Mouse (Mus musculus) kidney, embryonic 16.5 days (tissue): Measurements from ENCODE around the gene Gng2. TPM values are rescaled to one million over a fixed set of nuclear protein-coding genes. Genes with fewer than 3 reads are reported as not detected.
A peak's percentile ranks its signal among the peaks of the same experiment; 100 is the strongest.

Experiments
- ATAC-seq: fragments of 200-750 bp; cut with Nextera tagmentation; 2 replicates; pipeline ENCODE4 v1.8.0; 2017; ENCODE audit warnings: moderate TSS enrichment; ENCODE audit not compliant: low FRiP score, low TSS enrichment
- H3K27ac ChIP-seq: fragments of 300-500 bp; sonication (generic); 2 replicates; pipeline ENCODE4 v1.5.1; 2014; ENCODE audit warnings: low read length
- H3K27me3 ChIP-seq: fragments of 300-500 bp; sonication (generic); 2 replicates; pipeline ENCODE4 v1.6.1; 2014; ENCODE audit warnings: low read length, control low read depth, mixed read lengths; ENCODE audit not compliant: insufficient read depth
- H3K36me3 ChIP-seq: fragments of 300-500 bp; sonication (generic); 2 replicates; pipeline ENCODE4 v1.6.1; 2014; ENCODE audit warnings: low read length, control low read depth, mixed read lengths; ENCODE audit not compliant: insufficient read depth
- H3K4me1 ChIP-seq: fragments of 300-500 bp; sonication (generic); 2 replicates; pipeline ENCODE4 v1.6.1; 2014; ENCODE audit warnings: low read length, control low read depth, mixed read lengths; ENCODE audit not compliant: insufficient read depth
- H3K4me2 ChIP-seq: fragments of 300-500 bp; sonication (generic); replicated peaks from 2 replicates; pipeline ENCODE4 v1.6.1; 2014; ENCODE audit warnings: low read depth, low read length
- H3K4me3 ChIP-seq: fragments of 300-500 bp; sonication (generic); 2 replicates; pipeline ENCODE4 v1.5.1; 2014; ENCODE audit warnings: mild to moderate bottlenecking, low read length
- H3K9ac ChIP-seq: fragments of 300-500 bp; sonication (generic); replicated peaks from 2 replicates; pipeline ENCODE4 v1.6.1; 2014; ENCODE audit warnings: low read length
- H3K9me3 ChIP-seq: fragments of 300-500 bp; sonication (generic); 2 replicates; pipeline ENCODE4 v1.6.1; 2016; ENCODE audit warnings: low read length, control low read depth
- WGBS: fragments of 180-500 bp; shearing (Covaris S2); extraction: QIAGEN DNeasy Blood & Tissue Kit; methylation state at CpG from one replicate; pipeline ENCODE4 v1.1.7; 2014; 5-methylcytosine and 5-hydroxymethylcytosine counted together
- polyA plus RNA-seq: library from polyadenylated mRNA; unstranded; fragments of >200 nt; fragmentation: Nextera tagmentation; extraction: Ambion mirVana; gene quantifications from 2 replicates; pipeline ENCODE4 v1.2.1, GENCODE M21; 2015

The Gng2 gene
- polyA plus RNA-seq, 1 experiment from 2014 or later = 52.5 TPM

GRCm38 (mm10) chr14:19925157-19925556, 52.3 kb downstream of the Gng2 start:
- no peak for ATAC-seq
- no peak overlapping the region for H3K4me3 ChIP-seq
- H3K4me1 ChIP-seq = peaks cover 9% of the 10 kb centered on the region; the same call in 1 of the 2 replicates
- H3K36me3 ChIP-seq = peaks cover 9% of the 10 kb centered on the region; the same call in 1 of the 2 replicates
- H3K9me3 ChIP-seq = no peaks in the 10 kb centered on the region
- H3K9ac ChIP-seq = no peak overlapping the region
- H3K4me2 ChIP-seq = no peak overlapping the region
- 82% methylated on average over 6 of the region's 6 CpGs for WGBS
- H3K27ac ChIP-seq = no peak overlapping the region
- H3K27me3 ChIP-seq = no peaks in the 10 kb centered on the region

GRCm38 (mm10) chr14:19924086-19924485, 53.3 kb downstream of the Gng2 start:
- H3K36me3 ChIP-seq = peaks cover 9% of the 10 kb centered on the region; the same call in 1 of the 2 replicates
- H3K4me1 ChIP-seq = peaks cover 9% of the 10 kb centered on the region; the same call in 1 of the 2 replicates
- no peak for ATAC-seq
- H3K27me3 ChIP-seq = no peaks in the 10 kb centered on the region
- H3K4me3 ChIP-seq = no peak overlapping the region
- no peaks in the 10 kb centered on the region for H3K9me3 ChIP-seq
- no peak overlapping the region for H3K27ac ChIP-seq
- H3K4me2 ChIP-seq = no peak overlapping the region
- 91% methylated on average over 2 of the region's 2 CpGs for WGBS
- H3K9ac ChIP-seq = no peak overlapping the region

GRCm38 (mm10) chr14:19920254-19920691, 57.2 kb downstream of the Gng2 start:
- ATAC-seq = peak; percentile 70
- peak overlapping the region; percentile 17 for H3K27ac ChIP-seq
- H3K4me2 ChIP-seq = no peak overlapping the region
- no peaks in the 10 kb centered on the region for H3K27me3 ChIP-seq
- 33% methylated on average over 13 of the region's 13 CpGs for WGBS
- H3K9ac ChIP-seq = no peak overlapping the region
- peaks cover 9% of the 10 kb centered on the region; the same call in 1 of the 2 replicates for H3K36me3 ChIP-seq
- no peak overlapping the region for H3K4me3 ChIP-seq
- no peaks in the 10 kb centered on the region for H3K9me3 ChIP-seq
- peaks cover 9% of the 10 kb centered on the region; the same call in 1 of the 2 replicates for H3K4me1 ChIP-seq

GRCm38 (mm10) chr14:19919789-19920188, 57.6 kb downstream of the Gng2 start:
- Histone ChIP-seq H3K4me1 (peaks cover 9% of the 10 kb centered on the region; the same call in 1 of the 2 replicates), H3K27me3 (no peaks in the 10 kb centered on the region), H3K36me3 (peaks cover 9% of the 10 kb centered on the region; the same call in 1 of the 2 replicates), H3K4me2 (no peak overlapping the region), H3K9ac (no peak overlapping the region), H3K4me3 (no peak overlapping the region), H3K9me3 (no peaks in the 10 kb centered on the region), H3K27ac (peak overlapping the region; percentile 17; the same call in 1 of the 2 replicates)
- WGBS = 61% methylated on average over 7 of the region's 7 CpGs
- peak; percentile 29; the same call in 1 of the 2 replicates for ATAC-seq

- 44% methylated on average over 7 of the region's 7 CpGs for WGBS
- no peak for ATAC-seq
- Histone ChIP-seq H3K4me1 (peaks cover 9% of the 10 kb centered on the region; the same call in 1 of the 2 replicates), H3K27me3 (no peaks in the 10 kb centered on the region), H3K27ac (no peak overlapping the region), H3K9me3 (no peaks in the 10 kb centered on the region), H3K4me2 (no peak overlapping the region), H3K4me3 (no peak overlapping the region), H3K36me3 (no peaks in the 10 kb centered on the region), H3K9ac (no peak overlapping the region)
These were observed 59.9 kb downstream of the Gng2 start for GRCm38 (mm10) chr14:19917534-19917933.

GRCm38 (mm10) chr14:19916315-19916714, 61.1 kb downstream of the Gng2 start:
- Histone ChIP-seq H3K4me3 (no peak overlapping the region), H3K27me3 (no peaks in the 10 kb centered on the region), H3K9me3 (no peaks in the 10 kb centered on the region), H3K36me3 (no peaks in the 10 kb centered on the region), H3K4me1 (peaks cover 9% of the 10 kb centered on the region; the same call in 1 of the 2 replicates), H3K9ac (no peak overlapping the region), H3K27ac (no peak overlapping the region), H3K4me2 (no peak overlapping the region)
- 87% methylated on average over 2 of the region's 2 CpGs for WGBS
- ATAC-seq = no peak

- Histone ChIP-seq H3K4me2 (no peak overlapping the region), H3K9me3 (no peaks in the 10 kb centered on the region), H3K36me3 (no peaks in the 10 kb centered on the region), H3K27ac (no peak overlapping the region), H3K4me3 (no peak overlapping the region), H3K4me1 (0 out of 2 replicates have a peak, but pooled peaks cover 10% of the 10 kb centered on the region), H3K27me3 (no peaks in the 10 kb centered on the region), H3K9ac (no peak overlapping the region)
- ATAC-seq = no peak; the same call in 1 of the 2 replicates
- 91% methylated on average over 3 of the region's 3 CpGs for WGBS
These were observed 64.5 kb downstream of the Gng2 start for GRCm38 (mm10) chr14:19912891-19913290.

GRCm38 (mm10) chr14:19905615-19906014, 71.8 kb downstream of the Gng2 start:
- Histone ChIP-seq H3K9ac (no peak overlapping the region), H3K4me1 (peaks cover 9% of the 10 kb centered on the region; the same call in 1 of the 2 replicates), H3K4me2 (no peak overlapping the region), H3K27ac (no peak overlapping the region), H3K36me3 (no peaks in the 10 kb centered on the region), H3K9me3 (no peaks in the 10 kb centered on the region), H3K27me3 (no peaks in the 10 kb centered on the region), H3K4me3 (no peak overlapping the region)
- 63% methylated on average over 5 of the region's 5 CpGs for WGBS
- peak; percentile 51 for ATAC-seq

- Histone ChIP-seq H3K27me3 (no peaks in the 10 kb centered on the region), H3K4me2 (no peak overlapping the region), H3K9me3 (no peaks in the 10 kb centered on the region), H3K27ac (no peak overlapping the region), H3K36me3 (no peaks in the 10 kb centered on the region), H3K4me3 (no peak overlapping the region), H3K4me1 (peaks cover 6% of the 10 kb centered on the region; the same call in 1 of the 2 replicates), H3K9ac (no peak overlapping the region)
- 85% methylated on average over 3 of the region's 3 CpGs for WGBS
- ATAC-seq = no peak
These were observed 72.6 kb downstream of the Gng2 start for GRCm38 (mm10) chr14:19904821-19905220.

- Histone ChIP-seq H3K4me2 (no peak overlapping the region), H3K4me3 (no peak overlapping the region), H3K36me3 (no peaks in the 10 kb centered on the region), H3K9ac (no peak overlapping the region), H3K4me1 (peaks cover 6% of the 10 kb centered on the region; the same call in 1 of the 2 replicates), H3K9me3 (no peaks in the 10 kb centered on the region), H3K27me3 (no peaks in the 10 kb centered on the region), H3K27ac (no peak overlapping the region)
- WGBS = 50% methylated on average over 5 of the region's 5 CpGs
- no peak for ATAC-seq
These were observed 73.4 kb downstream of the Gng2 start for GRCm38 (mm10) chr14:19904031-19904430.
